Mouse (Mus musculus) sigmoid colon, adult 10 weeks (tissue): ENCODE results near the gene Nipsnap2. TPM values are rescaled to one million over a fixed set of nuclear protein-coding genes. Genes with fewer than 3 reads are reported as not detected.

Experiments used
- polyA plus RNA-seq: library from polyadenylated mRNA; stranded (reverse); fragments of 350-450 nt; fragmentation: Illumina TruSeq; extraction: RNeasy Lipid Tissue Mini Kit (QIAGEN cat#74804); gene quantifications from one replicate; pipeline ENCODE4 v1.2.3, GENCODE M21; 2014; ENCODE audit warnings: low read depth, low replicate concordance

Gene Nipsnap2
- polyA plus RNA-seq: 85.1 TPM

GRCm38 (mm10) chr5:129724834-129725773 lies at the start of gene Nipsnap2:
TSS of gene Nipsnap2 (plus strand) at chr5:129725063.

GRCm38 (mm10) chr5:129708412-129708811 lies 16.5 kb upstream of the Nipsnap2 start, which contains the start of gene Sept14:
TSS of gene Sept14 (minus strand) at chr5:129708512.

DNA sequence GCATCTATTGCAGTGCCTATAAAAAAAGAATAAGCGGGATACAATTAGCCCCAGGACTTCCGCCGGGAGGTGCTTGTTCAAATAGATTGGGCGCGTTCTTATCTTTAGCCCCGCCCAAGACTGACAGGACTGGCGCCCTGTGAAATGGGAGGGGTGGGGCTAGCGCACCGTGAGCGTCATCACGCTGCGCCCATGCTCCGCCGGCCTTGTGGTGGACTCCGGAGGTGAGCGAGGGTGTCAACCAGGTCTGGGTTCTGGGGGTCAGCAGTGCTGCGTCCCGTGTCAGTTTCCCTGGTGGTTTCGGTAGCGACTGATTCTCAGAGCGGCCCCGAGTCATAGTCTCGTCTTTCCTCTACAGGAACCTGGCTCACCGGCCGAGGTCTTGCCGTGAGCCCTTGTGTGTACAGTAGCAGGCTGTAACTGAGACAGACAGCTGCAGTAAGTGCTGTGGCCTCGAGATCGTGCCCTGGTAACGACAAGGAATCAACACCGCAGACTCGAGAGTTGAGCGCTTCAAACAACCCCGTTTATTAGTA lies 9.5 kb upstream of the Nipsnap2 start, which contains the start of gene Mrps17:
TSS of gene Mrps17 (plus strand) at position 172 of the 536 bp plus-strand sequence.

GRCm38 (mm10) chr5:129786818-129787790 lies 62.2 kb downstream of the Nipsnap2 start, which contains the start of gene Psph:
TSS of gene Psph (minus strand) at chr5:129787449.

Other genes with a start within 250 kb of the Nipsnap2 start
- gene Sfswap, start 223.8 kb upstream of the Nipsnap2 start, polyA plus RNA-seq: 59.7 TPM
- 0.16 TPM for gene Mmp17, start 140.9 kb upstream of the Nipsnap2 start, polyA plus RNA-seq
- gene Zfp11, start 55.0 kb upstream of the Nipsnap2 start, polyA plus RNA-seq: 4.0 TPM
- not detected for gene Sept14, start 16.6 kb upstream of the Nipsnap2 start, polyA plus RNA-seq
- 62.1 TPM for gene Mrps17, start 9.6 kb upstream of the Nipsnap2 start, polyA plus RNA-seq
- gene Psph, start 62.4 kb downstream of the Nipsnap2 start, polyA plus RNA-seq: 3.7 TPM
- gene Sumf2, start 121.9 kb downstream of the Nipsnap2 start, polyA plus RNA-seq: 1.6 TPM
- gene Chchd2, start 162.4 kb downstream of the Nipsnap2 start, polyA plus RNA-seq: 446 TPM
- 1.4 TPM for gene Zbed5, start 170.7 kb downstream of the Nipsnap2 start, polyA plus RNA-seq
- 0.35 TPM for gene Phkg1, start 173.5 kb downstream of the Nipsnap2 start, polyA plus RNA-seq
- gene Nupr1l, start 183.5 kb downstream of the Nipsnap2 start, polyA plus RNA-seq: 2.0 TPM
- 76.9 TPM for gene Vkorc1l1, start 216.9 kb downstream of the Nipsnap2 start, polyA plus RNA-seq